Mouse (Mus musculus): Measurements from ENCODE around the gene Ghr. TPM values are rescaled to one million over a fixed set of nuclear protein-coding genes. Genes with fewer than 3 reads are reported as not detected.

The Ghr gene
- total and polyA plus RNA-seq, 2 experiments from 2014 or later, result 5.7 to 8.0 TPM

DNA sequence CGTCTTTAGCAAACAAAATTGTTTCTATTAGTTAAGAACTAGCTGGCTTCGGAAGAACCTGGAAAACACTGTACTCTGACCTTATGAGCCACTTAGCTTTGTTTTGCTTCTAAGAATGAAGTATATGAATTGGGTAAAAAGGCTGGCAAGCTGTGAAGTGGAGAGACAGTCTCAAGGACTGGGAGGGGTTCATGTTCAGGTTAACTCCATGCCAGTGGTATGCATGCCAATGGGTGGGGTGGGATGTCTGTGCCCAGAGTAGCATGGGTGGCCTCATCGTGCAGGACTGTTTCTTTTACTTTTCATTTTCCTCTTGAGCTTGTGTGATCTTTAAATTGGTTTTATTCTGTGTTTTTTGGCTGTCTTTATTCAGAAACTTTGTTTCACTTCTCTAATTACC lies 165.6 kb downstream of the Ghr start:
- Histone ChIP-seq H3K4me3 (ENCODE audit: low read depth, low read length) (no peak overlapping the region), H3K27me3 (ENCODE audit: insufficient read depth, low read length) (no peaks in the 10 kb centered on the region), H3K4me2 (ENCODE audit: low read depth) (no peak overlapping the region), H3K4me1 (ENCODE audit: insufficient read depth) (no peaks in the 10 kb centered on the region), H3K27ac (ENCODE audit: low read depth, low read length) (no peak overlapping the region), H3K9ac (no peak overlapping the region), H3K36me3 (ENCODE audit: insufficient read depth) (no peaks in the 10 kb centered on the region), H3K9me3 (ENCODE audit: low read length) (no peaks in the 10 kb centered on the region)
- WGBS, result 82% methylated on average over 3 of the region's 3 CpGs
- ATAC-seq (no peak), DNase-seq (no peak)
- TF ChIP-seq CTCF (IDR thresholded peaks at IDR 0.05; ENCODE audit: low read depth), result no peak

DNA sequence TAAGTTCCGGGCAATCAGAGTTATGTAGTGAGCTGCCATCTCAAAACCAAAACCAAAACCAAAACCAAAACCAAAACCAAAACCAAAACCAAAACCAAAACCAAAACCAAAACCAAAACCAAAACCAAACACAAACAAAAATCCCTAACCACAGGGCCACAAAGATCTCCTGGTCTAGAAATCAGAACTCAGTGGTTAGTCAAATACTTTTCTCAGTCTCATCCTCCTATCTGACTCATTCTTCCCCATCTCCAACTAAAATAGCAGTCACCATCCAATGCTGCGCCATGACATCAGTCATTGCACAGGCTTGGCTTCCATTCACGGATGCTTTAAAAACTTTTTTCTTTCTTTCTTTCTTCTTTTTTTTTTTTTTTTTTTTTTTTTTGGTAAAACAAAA lies 170.2 kb downstream of the Ghr start:
- Histone ChIP-seq H3K9ac (no peak overlapping the region), H3K27me3 (ENCODE audit: insufficient read depth, low read length) (no peaks in the 10 kb centered on the region), H3K4me1 (ENCODE audit: insufficient read depth) (no peaks in the 10 kb centered on the region), H3K4me2 (ENCODE audit: low read depth) (no peak overlapping the region), H3K4me3 (ENCODE audit: low read depth, low read length) (no peak overlapping the region), H3K27ac (ENCODE audit: low read depth, low read length) (no peak overlapping the region), H3K36me3 (ENCODE audit: insufficient read depth) (no peaks in the 10 kb centered on the region), H3K9me3 (ENCODE audit: low read length) (no peaks in the 10 kb centered on the region)
- WGBS, result 94% methylated on average over 3 of the region's 3 CpGs
- DNase-seq, result no peak
- no peak for TF ChIP-seq CTCF (IDR thresholded peaks at IDR 0.05; ENCODE audit: low read depth)
- ATAC-seq, result no peak

DNA sequence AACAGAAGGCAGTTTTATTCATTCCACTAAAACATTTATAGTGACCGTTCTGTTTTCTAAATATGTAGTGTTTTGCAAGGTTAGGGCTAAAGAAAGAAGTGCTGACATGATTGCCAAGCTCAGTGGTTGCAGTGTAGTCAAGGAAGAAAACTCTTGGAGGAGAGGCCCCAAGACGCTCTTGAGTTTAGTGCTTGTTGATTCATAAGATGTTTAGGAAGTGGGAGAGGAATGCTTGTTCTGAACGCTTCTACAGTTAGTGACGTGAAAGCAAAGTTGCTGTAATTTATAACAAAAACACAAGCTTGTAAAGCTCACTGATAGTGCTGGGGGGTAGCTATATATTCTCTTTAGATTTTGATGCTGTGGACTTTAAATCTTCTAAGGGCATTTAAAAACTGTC lies 174.8 kb downstream of the Ghr start:
- no peaks in the 10 kb centered on the region for H3K4me1 ChIP-seq (ENCODE audit: insufficient read depth)
- H3K9ac ChIP-seq, result no peak overlapping the region
- no peak overlapping the region for H3K4me3 ChIP-seq (ENCODE audit: low read depth, low read length)
- no peak for ATAC-seq
- DNase-seq, result no peak
- no peaks in the 10 kb centered on the region for H3K27me3 ChIP-seq (ENCODE audit: insufficient read depth, low read length)
- WGBS, result 87% methylated on average over 4 of the region's 4 CpGs
- H3K9me3 ChIP-seq (ENCODE audit: low read length), result no peaks in the 10 kb centered on the region
- no peak overlapping the region for H3K27ac ChIP-seq (ENCODE audit: low read depth, low read length)
- H3K4me2 ChIP-seq (ENCODE audit: low read depth), result no peak overlapping the region
- no peak for TF ChIP-seq CTCF (IDR thresholded peaks at IDR 0.05; ENCODE audit: low read depth)
- H3K36me3 ChIP-seq (ENCODE audit: insufficient read depth), result no peaks in the 10 kb centered on the region

DNA sequence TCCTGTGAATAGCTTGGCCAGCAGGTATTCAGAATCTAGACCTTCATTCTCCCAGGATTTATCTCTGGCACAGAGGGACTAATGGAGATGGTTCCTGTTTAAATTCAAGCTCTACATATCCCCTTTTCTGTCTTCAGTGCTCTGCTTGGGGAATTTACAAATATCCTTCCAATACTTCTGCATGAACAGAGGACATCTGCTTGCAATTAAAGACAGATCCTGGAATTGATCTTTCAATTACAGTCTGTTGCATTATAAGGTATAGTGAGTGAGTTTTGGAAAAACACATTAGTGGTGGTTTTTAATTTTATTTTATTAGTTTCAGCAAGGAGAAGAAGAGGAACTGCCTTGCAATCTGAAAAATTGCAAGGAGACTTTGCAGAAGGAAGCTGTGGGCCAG lies 184.1 kb downstream of the Ghr start:
- Histone ChIP-seq H3K4me1 (ENCODE audit: insufficient read depth) (no peaks in the 10 kb centered on the region), H3K9me3 (ENCODE audit: low read length) (no peaks in the 10 kb centered on the region), H3K4me3 (ENCODE audit: low read depth, low read length) (no peak overlapping the region), H3K36me3 (ENCODE audit: insufficient read depth) (no peaks in the 10 kb centered on the region), H3K27me3 (ENCODE audit: insufficient read depth, low read length) (no peaks in the 10 kb centered on the region), H3K4me2 (ENCODE audit: low read depth) (no peak overlapping the region), H3K9ac (no peak overlapping the region), H3K27ac (ENCODE audit: low read depth, low read length) (no peak overlapping the region)
- ATAC-seq (no peak), DNase-seq (no peak)
- no peak for TF ChIP-seq CTCF (IDR thresholded peaks at IDR 0.05; ENCODE audit: low read depth)

DNA sequence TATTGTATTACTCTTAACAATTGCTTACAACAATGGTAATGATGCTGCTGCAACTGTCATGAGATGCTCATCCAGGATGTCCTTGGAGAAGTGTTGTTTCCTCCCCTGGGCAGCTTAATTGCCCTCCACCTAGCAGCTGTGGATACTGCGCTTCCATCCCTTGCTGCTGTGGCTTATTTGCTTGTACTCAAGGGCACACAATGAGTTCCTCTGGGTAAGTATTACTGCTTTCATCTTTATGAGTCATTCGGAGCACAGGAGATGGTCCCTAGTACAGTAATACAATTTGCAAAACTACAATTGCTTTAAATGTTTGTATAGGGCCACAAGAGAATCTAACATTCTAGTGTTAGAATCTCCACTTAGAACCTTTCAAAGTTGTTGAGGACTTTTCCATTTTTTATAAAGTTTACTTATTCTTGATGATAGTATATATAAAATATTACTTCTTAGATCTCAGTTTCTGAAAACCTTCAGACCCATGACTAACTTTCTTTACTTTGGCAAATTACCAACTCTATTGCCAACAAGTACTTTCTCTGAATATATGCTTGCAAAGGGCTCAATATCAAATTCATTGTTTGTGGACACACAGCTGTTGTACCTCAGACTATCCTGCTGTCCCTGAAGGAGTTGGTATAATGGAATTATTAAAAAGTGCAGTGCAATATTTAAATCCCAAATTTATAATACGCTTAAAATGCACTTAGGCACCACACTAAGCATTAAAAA lies 185.8 kb downstream of the Ghr start:
- no peak overlapping the region for H3K4me3 ChIP-seq (ENCODE audit: low read depth, low read length)
- 92% methylated on average over 3 of the region's 3 CpGs for WGBS

DNA sequence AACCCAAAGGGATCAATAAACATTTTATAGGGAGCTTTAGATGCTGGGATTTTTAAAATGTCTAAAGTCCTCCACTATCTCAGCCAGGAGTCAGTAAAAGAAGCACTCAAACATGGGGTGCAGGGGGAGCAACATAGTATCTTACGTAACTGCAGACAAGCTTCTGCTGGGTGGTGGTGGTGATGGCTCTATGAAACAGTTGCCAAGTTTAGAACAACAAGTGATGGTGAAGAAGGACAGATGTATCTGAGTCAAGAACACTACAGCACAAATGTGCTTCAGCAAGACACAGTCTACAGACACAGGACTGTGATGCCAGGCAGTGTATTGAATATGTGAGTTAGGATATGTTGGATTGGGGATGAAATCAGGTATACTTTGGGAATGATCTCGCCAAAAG lies 187.1 kb downstream of the Ghr start:
- ATAC-seq, result no peak
- WGBS, result 82% methylated on average over 2 of the region's 2 CpGs
- TF ChIP-seq CTCF (IDR thresholded peaks at IDR 0.05; ENCODE audit: low read depth), result no peak

More for the DNA sequence above, 185.8 kb downstream of the Ghr start:
- TF ChIP-seq CTCF (IDR thresholded peaks at IDR 0.05; ENCODE audit: low read depth), result no peak
- Histone ChIP-seq H3K9me3 (ENCODE audit: low read length) (no peaks in the 10 kb centered on the region), H3K36me3 (ENCODE audit: insufficient read depth) (no peaks in the 10 kb centered on the region), H3K9ac (no peak overlapping the region), H3K4me1 (ENCODE audit: insufficient read depth) (no peaks in the 10 kb centered on the region), H3K27me3 (ENCODE audit: insufficient read depth, low read length) (no peaks in the 10 kb centered on the region), H3K27ac (ENCODE audit: low read depth, low read length) (no peak overlapping the region), H3K4me2 (ENCODE audit: low read depth) (no peak overlapping the region)
- ATAC-seq (no peak), DNase-seq (no peak)

DNA sequence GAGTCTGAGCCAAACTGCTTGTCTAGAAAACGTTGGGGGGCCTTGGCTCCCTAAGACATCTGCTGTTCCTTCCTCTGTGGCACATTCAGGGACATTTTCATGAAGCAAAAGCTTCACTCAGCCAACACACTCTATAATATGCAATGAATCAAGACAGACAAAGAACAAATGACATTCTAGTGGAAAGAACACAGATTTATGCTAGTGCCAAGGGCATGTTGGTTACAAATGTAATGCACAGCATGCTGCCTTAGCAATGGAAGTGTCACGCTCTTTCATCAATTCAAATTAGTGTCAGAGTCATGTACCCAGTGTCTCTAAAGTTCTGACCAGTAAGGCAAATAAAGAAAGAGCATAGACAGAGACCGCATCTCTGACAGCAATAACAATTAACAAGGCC lies 187.6 kb downstream of the Ghr start:
- ATAC-seq (no peak; the same call in 1 of the 2 replicates), DNase-seq (no peak)
- WGBS, result 79% methylated on average over 3 of the region's 3 CpGs
- Histone ChIP-seq H3K4me1 (ENCODE audit: insufficient read depth) (no peaks in the 10 kb centered on the region), H3K9me3 (ENCODE audit: low read length) (no peaks in the 10 kb centered on the region), H3K4me3 (ENCODE audit: low read depth, low read length) (no peak overlapping the region), H3K27me3 (ENCODE audit: insufficient read depth, low read length) (no peaks in the 10 kb centered on the region), H3K27ac (ENCODE audit: low read depth, low read length) (no peak overlapping the region), H3K9ac (no peak overlapping the region), H3K36me3 (ENCODE audit: insufficient read depth) (no peaks in the 10 kb centered on the region), H3K4me2 (ENCODE audit: low read depth) (no peak overlapping the region)
- no peak for TF ChIP-seq CTCF (IDR thresholded peaks at IDR 0.05; ENCODE audit: low read depth)

More for the DNA sequence above, 187.1 kb downstream of the Ghr start:
- Histone ChIP-seq H3K4me3 (ENCODE audit: low read depth, low read length) (no peak overlapping the region), H3K9ac (no peak overlapping the region), H3K36me3 (ENCODE audit: insufficient read depth) (no peaks in the 10 kb centered on the region), H3K4me1 (ENCODE audit: insufficient read depth) (no peaks in the 10 kb centered on the region), H3K9me3 (ENCODE audit: low read length) (no peaks in the 10 kb centered on the region), H3K27me3 (ENCODE audit: insufficient read depth, low read length) (no peaks in the 10 kb centered on the region), H3K27ac (ENCODE audit: low read depth, low read length) (no peak overlapping the region), H3K4me2 (ENCODE audit: low read depth) (no peak overlapping the region)
- DNase-seq, result no peak
